Mouse (Mus musculus): ENCODE results near the gene AI467606. TPM values are rescaled to one million over a fixed set of nuclear protein-coding genes. Genes with fewer than 3 reads are reported as not detected.
A peak's percentile ranks its signal among the peaks of the same experiment; 100 is the strongest.

The AI467606 gene
- polyA plus RNA-seq, 1 experiment from 2014 or later = 7.6 TPM

DNA sequence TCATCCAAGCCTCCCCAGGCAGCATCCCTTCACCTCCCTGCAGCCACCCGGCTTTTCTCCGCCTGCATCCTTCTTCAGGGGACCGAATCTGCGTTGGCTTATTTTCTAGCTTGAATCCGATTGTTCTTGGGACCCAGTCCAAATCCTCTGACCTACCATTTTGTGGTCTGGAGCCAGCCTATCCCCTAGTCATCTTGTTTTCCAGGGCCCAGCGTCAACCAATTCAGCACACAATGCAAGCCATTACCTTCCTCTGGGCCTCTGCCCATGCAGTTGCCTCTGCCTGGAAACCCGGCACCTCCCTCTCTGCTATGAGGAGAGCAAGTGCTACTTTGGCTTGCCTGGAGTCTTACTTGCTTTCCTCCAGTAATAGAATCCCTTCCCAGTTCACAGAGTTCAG is 14.4 kb downstream of the AI467606 start:
- H3K4me1 ChIP-seq (ENCODE audit: insufficient read depth) = peaks cover 11% of the 10 kb centered on the region
- no peaks in the 10 kb centered on the region for H3K27me3 ChIP-seq (ENCODE audit: insufficient read depth, low read length)
- ATAC-seq (no peak), DNase-seq (no peak)
- no peak overlapping the region for H3K27ac ChIP-seq (ENCODE audit: low read depth)
- H3K4me2 ChIP-seq (ENCODE audit: low read depth, low read length) = no peak overlapping the region
- H3K9ac ChIP-seq (replicated peaks) = no peak overlapping the region
- H3K4me3 ChIP-seq (ENCODE audit: low read depth, low read length) = no peak overlapping the region
- no peak for TF ChIP-seq EP300 (IDR thresholded peaks at IDR 0.05; ENCODE audit: low read depth)
- TF ChIP-seq CTCF (IDR thresholded peaks at IDR 0.05; ENCODE audit: low read depth) = no peak
- H3K9me3 ChIP-seq (ENCODE audit: low read length) = no peaks in the 10 kb centered on the region
- WGBS (ENCODE audit: insufficient replicate concordance) = 68% methylated on average over 7 of the region's 7 CpGs
- 0 out of 2 replicates have a peak, but pooled peaks cover 3% of the 10 kb centered on the region for H3K36me3 ChIP-seq (replicated peaks; ENCODE audit: insufficient read depth, low read length)

DNA sequence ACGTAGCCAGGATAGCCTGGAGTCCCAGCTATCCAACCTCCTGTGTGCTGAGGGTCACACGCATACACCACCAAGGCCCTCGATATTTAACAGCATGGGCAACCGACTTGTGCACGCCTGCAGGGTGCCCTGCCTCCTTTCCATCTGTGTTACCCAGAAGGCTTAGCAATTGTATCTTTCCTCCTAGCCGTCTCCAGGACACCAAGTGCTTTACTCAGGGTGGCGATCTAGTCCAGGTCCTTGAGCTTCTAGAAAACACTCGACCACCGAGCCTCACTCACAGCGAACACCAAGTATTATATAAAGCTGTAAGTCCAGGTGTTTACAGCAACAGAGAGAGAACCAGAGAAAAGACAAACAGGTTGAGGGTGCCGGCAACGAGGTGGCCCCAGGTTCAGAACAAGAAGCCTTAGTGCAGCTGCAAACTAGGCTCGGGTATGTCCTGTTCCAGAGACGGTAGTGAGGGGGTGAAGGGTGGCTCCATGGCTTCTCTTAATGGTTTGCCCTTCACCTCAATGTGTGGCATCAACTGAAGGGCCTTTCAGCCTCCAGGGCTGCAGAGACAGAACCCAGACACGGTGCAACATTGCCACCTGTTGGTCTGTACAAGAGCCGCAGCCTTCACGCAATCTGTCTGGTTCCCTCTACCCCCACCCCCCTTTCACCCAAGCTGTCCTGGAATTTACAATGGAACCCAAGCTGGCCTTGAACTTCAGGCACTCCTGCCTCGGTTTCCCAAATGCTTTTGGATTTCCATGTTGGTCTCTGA is 19.3 kb downstream of the AI467606 start:
- no peak for TF ChIP-seq EP300 (IDR thresholded peaks at IDR 0.05; ENCODE audit: low read depth)
- peak; percentile 96 for TF ChIP-seq CTCF (IDR thresholded peaks at IDR 0.05; ENCODE audit: low read depth)
- DNase-seq = peak; percentile 79

DNA sequence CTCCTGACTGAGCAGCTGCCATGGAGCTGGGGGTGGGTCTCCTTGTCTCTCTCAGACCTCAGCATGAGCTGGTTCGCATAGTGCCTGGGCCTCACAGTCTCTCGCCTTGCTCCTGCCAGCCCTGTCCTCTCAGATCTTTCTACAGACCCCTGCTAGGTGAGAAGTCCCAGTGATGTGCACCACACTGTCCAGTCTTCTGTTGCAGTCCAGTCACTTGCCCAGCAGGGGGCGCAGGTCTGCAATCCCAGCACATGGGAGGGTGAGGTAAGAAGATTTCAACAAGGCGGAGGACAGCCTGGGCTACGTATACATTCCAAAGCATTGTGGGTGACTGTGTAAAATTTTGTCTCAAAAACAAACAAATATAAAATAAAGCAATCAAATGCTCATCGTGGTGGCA is 20.3 kb downstream of the AI467606 start:
- H3K4me1 ChIP-seq (ENCODE audit: insufficient read depth) = peaks cover 18% of the 10 kb centered on the region
- no peak overlapping the region for H3K9ac ChIP-seq (replicated peaks)
- H3K9me3 ChIP-seq (ENCODE audit: low read length) = no peaks in the 10 kb centered on the region
- 37% methylated on average over 5 of the region's 6 CpGs for WGBS (ENCODE audit: insufficient replicate concordance)
- H3K4me2 ChIP-seq (ENCODE audit: low read depth, low read length) = no peak overlapping the region
- DNase-seq (peak; percentile 86), ATAC-seq (peak; percentile 50)
- H3K4me3 ChIP-seq (ENCODE audit: low read depth, low read length) = no peak overlapping the region
- TF ChIP-seq CTCF (IDR thresholded peaks at IDR 0.05; ENCODE audit: low read depth) (peak; percentile 96), EP300 (IDR thresholded peaks at IDR 0.05; ENCODE audit: low read depth) (no peak)
- H3K27ac ChIP-seq (ENCODE audit: low read depth) = no peak overlapping the region
- no peaks in the 10 kb centered on the region for H3K27me3 ChIP-seq (ENCODE audit: insufficient read depth, low read length)
- H3K36me3 ChIP-seq (replicated peaks; ENCODE audit: insufficient read depth, low read length) = 0 out of 2 replicates have a peak, but pooled peaks cover 3% of the 10 kb centered on the region

More for the DNA sequence above, 19.3 kb downstream of the AI467606 start:
- no peak overlapping the region for H3K4me2 ChIP-seq (ENCODE audit: low read depth, low read length)
- 47% methylated on average over 18 of the region's 18 CpGs for WGBS (ENCODE audit: insufficient replicate concordance)
- 0 out of 2 replicates have a peak, but pooled peaks cover 3% of the 10 kb centered on the region for H3K36me3 ChIP-seq (replicated peaks; ENCODE audit: insufficient read depth, low read length)
- H3K27me3 ChIP-seq (ENCODE audit: insufficient read depth, low read length) = no peaks in the 10 kb centered on the region
- ATAC-seq = peak; percentile 56
- H3K9ac ChIP-seq (replicated peaks) = no peak overlapping the region
- H3K4me1 ChIP-seq (ENCODE audit: insufficient read depth) = peaks cover 16% of the 10 kb centered on the region
- no peak overlapping the region for H3K27ac ChIP-seq (ENCODE audit: low read depth)
- no peak overlapping the region for H3K4me3 ChIP-seq (ENCODE audit: low read depth, low read length)
- H3K9me3 ChIP-seq (ENCODE audit: low read length) = no peaks in the 10 kb centered on the region

DNA sequence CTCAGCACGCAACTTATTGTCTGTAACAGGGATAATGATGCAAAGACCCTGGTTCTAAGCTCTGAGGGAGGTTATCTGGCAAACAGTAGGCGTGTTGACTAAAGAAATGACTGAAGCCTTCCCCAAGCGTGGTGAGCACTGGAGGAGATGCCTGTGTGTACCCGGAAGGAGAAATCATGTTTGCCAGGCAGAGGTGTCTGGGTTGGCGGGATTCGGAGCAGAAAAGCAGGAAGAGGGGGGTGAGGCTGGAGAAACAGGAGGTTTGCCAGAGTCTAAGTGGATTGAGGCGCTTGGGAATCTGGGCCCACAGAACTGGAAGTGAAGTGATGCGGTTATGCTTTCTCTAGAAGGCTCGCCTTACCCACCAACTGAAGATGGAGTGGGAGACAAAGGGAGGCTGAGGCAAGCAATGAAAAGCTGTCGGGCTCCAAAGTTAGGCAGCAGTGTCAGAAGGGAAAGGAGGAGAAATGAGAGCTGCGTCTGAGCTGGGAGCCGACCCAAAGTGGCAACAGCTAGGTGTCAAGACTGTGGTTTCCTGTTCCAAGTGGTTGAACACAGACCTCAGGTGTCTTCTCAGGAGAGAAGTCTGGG is 21.2 kb downstream of the AI467606 start:
- no peak for DNase-seq
- H3K4me1 ChIP-seq (ENCODE audit: insufficient read depth) = peaks cover 18% of the 10 kb centered on the region
- no peak overlapping the region for H3K9ac ChIP-seq (replicated peaks)
- no peaks in the 10 kb centered on the region for H3K36me3 ChIP-seq (replicated peaks; ENCODE audit: insufficient read depth, low read length)
- 0 out of 2 replicates have a peak overlapping the region, but pooled peaks have one; percentile 35 for H3K4me2 ChIP-seq (ENCODE audit: low read depth, low read length)
- no peaks in the 10 kb centered on the region for H3K27me3 ChIP-seq (ENCODE audit: insufficient read depth, low read length)
- H3K27ac ChIP-seq (ENCODE audit: low read depth) = peak overlapping the region; percentile 45; the same call in 1 of the 2 replicates
- ATAC-seq = no peak
- TF ChIP-seq CTCF (IDR thresholded peaks at IDR 0.05; ENCODE audit: low read depth) (no peak), EP300 (IDR thresholded peaks at IDR 0.05; ENCODE audit: low read depth) (no peak)
- H3K4me3 ChIP-seq (ENCODE audit: low read depth, low read length) = no peak overlapping the region
- H3K9me3 ChIP-seq (ENCODE audit: low read length) = no peaks in the 10 kb centered on the region
- 64% methylated on average over 12 of the region's 12 CpGs for WGBS (ENCODE audit: insufficient replicate concordance)

DNA sequence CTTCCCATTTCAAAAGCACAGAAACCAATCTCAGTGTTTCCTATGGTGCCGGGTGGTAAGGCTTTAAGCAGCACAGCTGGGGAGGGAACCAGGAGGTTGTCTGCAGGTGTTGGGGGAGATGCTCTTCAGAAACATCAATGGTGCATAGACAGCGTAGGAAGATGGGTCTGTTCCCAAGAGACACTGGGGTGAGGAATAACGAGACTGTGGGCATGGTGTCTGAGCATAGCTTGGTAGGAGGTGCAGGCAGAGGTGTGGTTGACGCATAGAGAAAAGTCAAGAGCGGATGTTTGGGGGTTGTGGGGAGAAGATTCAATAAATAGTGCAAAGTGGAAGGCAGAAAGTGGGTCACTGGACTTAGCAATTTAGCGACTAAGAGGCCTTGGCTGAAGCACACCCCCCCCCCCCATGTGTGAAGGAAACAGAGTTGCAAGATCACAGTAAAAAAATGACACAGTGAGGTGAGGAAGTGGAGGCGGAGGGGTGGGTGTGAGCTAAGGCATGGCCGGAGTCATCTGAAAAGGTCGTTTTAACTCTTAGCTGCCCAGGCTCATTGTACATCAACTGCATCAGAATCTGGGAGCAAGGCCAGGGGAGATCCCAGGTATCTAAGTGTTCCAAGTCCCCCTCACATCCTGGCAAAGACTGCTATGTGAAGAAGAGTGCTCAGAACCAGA is 21.9 kb downstream of the AI467606 start:
- H3K36me3 ChIP-seq (replicated peaks; ENCODE audit: insufficient read depth, low read length) = no peaks in the 10 kb centered on the region
- no peak overlapping the region for H3K9ac ChIP-seq (replicated peaks)
- peak overlapping the region; percentile 35 for H3K4me2 ChIP-seq (ENCODE audit: low read depth, low read length)
- no peak for TF ChIP-seq EP300 (IDR thresholded peaks at IDR 0.05; ENCODE audit: low read depth)
- no peak for TF ChIP-seq CTCF (IDR thresholded peaks at IDR 0.05; ENCODE audit: low read depth)
- peak overlapping the region; percentile 45; the same call in 1 of the 2 replicates for H3K27ac ChIP-seq (ENCODE audit: low read depth)
- no peaks in the 10 kb centered on the region for H3K27me3 ChIP-seq (ENCODE audit: insufficient read depth, low read length)
- H3K4me1 ChIP-seq (ENCODE audit: insufficient read depth) = peaks cover 20% of the 10 kb centered on the region
- DNase-seq = no peak
- ATAC-seq = no peak
- WGBS (ENCODE audit: insufficient replicate concordance) = 31% methylated on average over 9 of the region's 9 CpGs
- H3K4me3 ChIP-seq (ENCODE audit: low read depth, low read length) = no peak overlapping the region
- H3K9me3 ChIP-seq (ENCODE audit: low read length) = no peaks in the 10 kb centered on the region

Data from liver, postnatal 0 days (tissue).